Mouse (Mus musculus) cerebellum, adult 11 months (tissue): ENCODE measurements around the gene Prss21.
"Not testable (repeated sequence)": the region's sequence is repeated elsewhere in the genome, so short reads cannot be mapped to it uniquely, and the experiment has no call there.

Source experiments
- DNase-seq: peaks from one replicate; pipeline ENCODE4 v3.0.0; 2022

Prss21 gene

GRCm38 (mm10) chr17:23868513-23868912 is 657 bp downstream of the Prss21 start:
- no peak for DNase-seq

DNA sequence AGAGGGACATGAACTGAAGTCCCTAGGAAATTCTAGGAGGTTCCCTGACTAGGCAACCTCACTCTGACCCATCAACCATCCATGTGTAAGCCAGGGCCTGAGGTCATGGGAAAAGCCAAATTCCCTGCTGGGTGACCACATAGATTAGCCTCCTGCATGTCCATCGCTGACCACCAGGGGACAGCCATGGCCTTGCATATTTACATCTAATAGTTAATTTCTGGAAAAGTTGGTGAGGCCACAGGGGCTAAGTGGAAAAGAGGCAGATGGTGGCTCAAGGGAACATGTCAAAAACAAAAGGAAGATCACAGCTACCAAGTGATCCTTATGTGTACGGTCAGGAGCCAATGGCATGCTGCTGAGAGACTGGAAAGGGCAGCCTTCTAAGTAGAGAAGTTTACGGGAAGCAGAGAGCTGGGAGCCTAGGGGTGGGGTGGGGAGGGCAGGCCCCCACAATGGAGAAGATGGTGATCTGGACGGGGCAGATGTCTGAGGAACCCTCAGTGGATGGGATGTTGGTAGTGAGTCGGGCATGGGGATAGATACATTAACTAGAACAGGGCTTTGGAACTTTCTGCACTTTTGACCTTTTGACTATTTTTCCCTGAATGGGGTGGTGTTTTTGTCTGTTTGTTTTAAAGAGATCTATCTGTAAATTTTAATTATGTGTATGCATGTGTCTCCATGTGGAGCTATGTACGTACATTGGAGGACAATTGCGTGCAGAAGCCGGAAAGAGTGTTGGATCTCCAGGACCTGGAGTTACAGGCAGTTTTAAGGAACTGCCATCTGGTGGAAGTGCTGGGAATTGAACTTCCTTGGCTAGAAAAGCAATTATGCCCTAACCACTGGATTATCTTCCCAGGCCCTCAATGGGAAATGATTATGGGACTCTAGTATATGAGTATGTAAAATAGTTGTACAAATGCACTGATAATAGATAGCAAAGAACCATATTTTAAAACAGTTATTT is 6.3 kb downstream of the Prss21 start:
- peak; percentile 27 for DNase-seq

GRCm38 (mm10) chr17:23876741-23877140 is 8.9 kb downstream of the Prss21 start:
- DNase-seq, result no peak

- no peak for DNase-seq
These were observed 9.3 kb downstream of the Prss21 start for GRCm38 (mm10) chr17:23877166-23877565.

- not testable (repeated sequence) for DNase-seq
These were observed 12.7 kb downstream of the Prss21 start, which contains the start of the genes Dcpp1 and Dcpp2 for GRCm38 (mm10) chr17:23880576-23880975. Gene Dcpp1, plus strand, starts transcription at chr17:23880876. Gene Dcpp2, plus strand, starts transcription at chr17:23880880.

DNA sequence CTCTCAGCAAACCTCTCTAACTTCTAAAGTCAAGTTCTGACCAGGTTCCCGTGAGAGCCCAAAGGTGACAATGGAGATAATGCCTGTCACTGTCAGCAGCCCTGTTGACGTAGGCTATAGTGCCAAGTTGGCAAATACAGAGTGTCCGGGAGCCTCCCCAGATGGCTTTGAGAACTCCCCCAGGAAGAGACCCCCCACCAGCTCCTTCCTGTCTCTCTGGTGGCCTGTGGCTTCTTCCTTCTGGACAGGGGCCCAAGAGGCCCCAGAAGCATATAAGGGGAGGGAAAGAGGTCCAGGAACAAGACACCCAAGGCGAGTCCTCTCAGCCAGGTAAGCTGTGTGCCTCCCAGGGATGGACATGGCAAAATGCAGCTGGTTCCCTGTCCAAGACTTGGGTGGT is 49.3 kb downstream of the Prss21 start, which contains the start of gene Dcpp3:
Gene Dcpp3 (plus strand): TSS at position 301 of the 400 bp plus-strand sequence.
- DNase-seq, result not testable (repeated sequence)
